Mouse (Mus musculus) monocyte, adult 59 days (primary cell): Measurements from ENCODE around the gene Deup1. TPM values are rescaled to one million over a fixed set of nuclear protein-coding genes. Genes with fewer than 3 reads are reported as not detected.

Source experiments
- total RNA-seq, 2 experiments: library from RNA; stranded (reverse); gene quantifications; one replicate each; pipeline ENCODE4 v1.2.4; 2023

The Deup1 gene
- total RNA-seq, result not detected

DNA sequence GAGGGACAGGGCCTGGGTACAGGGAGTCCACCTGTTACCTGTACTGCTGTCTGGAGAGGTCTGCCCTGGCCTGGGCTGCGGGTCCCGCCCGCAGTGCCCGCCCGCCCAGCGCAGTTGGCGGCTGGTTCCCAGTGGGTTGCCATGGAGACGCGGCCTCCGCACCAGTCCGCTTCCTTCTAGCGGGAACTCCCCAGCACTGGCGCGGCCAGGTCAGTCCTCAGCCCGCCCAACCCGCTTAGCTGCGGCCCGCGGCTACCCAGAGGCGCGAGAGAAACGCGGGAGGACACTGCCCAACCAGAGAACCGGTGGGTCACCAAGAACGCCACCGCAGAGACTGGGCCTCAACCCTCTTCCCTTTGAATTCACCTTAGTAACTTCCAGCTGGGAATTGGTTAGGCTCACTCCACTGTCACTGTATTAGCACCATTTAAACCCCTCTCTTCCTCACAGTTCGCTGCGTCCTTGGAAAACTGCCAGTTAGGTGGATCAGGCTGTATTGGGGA, at the start of gene Deup1:
TSS of gene Deup1 (minus strand) at position 149 of the 503 bp plus-strand sequence.

Other genes with a start within 250 kb of the Deup1 start
- 1 to 10 TPM; 3.2 to 4.0 TPM for gene Smco4, start 134.5 kb downstream of the Deup1 start, total RNA-seq
- 10 to 100 TPM; 36.2 to 36.4 TPM for gene Slc36a4, start 81.8 kb upstream of the Deup1 start, total RNA-seq
- gene Mtnr1b, start 246.6 kb upstream of the Deup1 start, total RNA-seq, result not detected